Mouse (Mus musculus): ENCODE data around the gene Brd3os.

DNA sequence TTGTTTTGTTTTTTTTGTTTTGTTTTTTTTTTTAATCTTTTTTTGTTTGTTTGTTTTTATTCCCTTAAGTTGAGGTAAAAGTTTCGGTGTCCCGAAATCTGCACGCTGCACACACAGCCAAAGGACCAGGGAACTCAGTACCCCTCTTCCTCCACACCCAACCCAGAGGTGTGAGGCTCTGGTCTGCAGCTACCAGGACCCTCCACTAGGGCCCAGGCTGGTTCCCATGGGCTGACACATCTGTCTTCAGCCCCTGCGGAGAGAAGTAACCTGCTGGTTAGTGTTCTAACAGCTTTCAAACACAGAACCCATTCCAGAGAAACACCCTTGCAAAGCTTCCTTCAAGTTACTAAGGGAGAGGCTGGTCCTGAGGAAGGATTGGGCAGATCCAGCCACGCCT, 5.7 kb downstream of the Brd3os start:
- TF ChIP-seq CTCF (IDR thresholded peaks at IDR 0.05; ENCODE audit: low read depth, low read length) (0 out of 2 replicates have a peak, but pooled peaks have one; percentile 4), GATA1 (IDR thresholded peaks at IDR 0.05; ENCODE audit: borderline replicate concordance, low read length) (no peak), GATA2 (IDR thresholded peaks at IDR 0.05; ENCODE audit: borderline replicate concordance, low read depth, low read length) (no peak)

Data from G1E (cell line).